ENCODE assay signal across 11 mouse cellular contexts in genomic region chr9:55231544-55231943, GRCm38 (mm10). TPM values are rescaled to one million over a fixed set of nuclear protein-coding genes. Genes with fewer than 3 reads are reported as not detected.
DNase-seq lines count a peak whose midpoint lies in the region; ATAC-seq and TF ChIP-seq lines count a peak whose summit lies in the region.
"Had no signal": no experiment of that assay in that cellular context is flagged by ENCODE, and none has a peak within 500 bp of the region (broad histone marks: within the 10 kb centered on the region; RNA-seq: fewer than 3 reads in every experiment).

No protein-coding gene starts in this region.

- no peaks in the 10 kb centered on the region for H3K4me1 ChIP-seq in hindbrain, embryonic 15.5 days (replicated peaks)
- no peaks in the 10 kb centered on the region for H3K4me1 ChIP-seq in hindbrain, embryonic 14.5 days (replicated peaks; ENCODE audit: control insufficient read depth, insufficient read depth, low read length)
- no peaks in the 10 kb centered on the region; the same call in 1 of the 2 replicates for H3K4me1 ChIP-seq in cortical plate, adult 2 months (ENCODE audit: control insufficient read depth, insufficient read depth, low read length)
- H3K4me1 ChIP-seq in forebrain, embryonic 12.5 days: no peaks in the 10 kb centered on the region
- H3K4me1 ChIP-seq: forebrain, embryonic 13.5 days had no signal

- no peaks in the 10 kb centered on the region for H3K27me3 ChIP-seq in hindbrain, embryonic 15.5 days
- no peaks in the 10 kb centered on the region for H3K27me3 ChIP-seq in hindbrain, embryonic 14.5 days (ENCODE audit: control insufficient read depth, insufficient read depth, low read length)
- 0 out of 2 replicates have a peak, but pooled peaks cover 4% of the 10 kb centered on the region for H3K27me3 ChIP-seq in forebrain, embryonic 12.5 days
- H3K27me3 ChIP-seq: forebrain, embryonic 13.5 days; megakaryocyte, embryonic 14.5 days had no signal

- WGBS in hindbrain, embryonic 15.5 days: 69% methylated on average over 6 of the region's 6 CpGs
- 73% methylated on average over 6 of the region's 6 CpGs for WGBS in hindbrain, embryonic 14.5 days
- 62% methylated on average over 6 of the region's 6 CpGs for WGBS in forebrain, embryonic 12.5 days

- H3K4me3 ChIP-seq in hindbrain, embryonic 15.5 days: no peak overlapping the region
- no peak overlapping the region for H3K4me3 ChIP-seq in hindbrain, embryonic 14.5 days (replicated peaks; ENCODE audit: low read length)
- H3K4me3 ChIP-seq in cortical plate, adult 2 months (ENCODE audit: insufficient read depth, low read length): no peak overlapping the region
- H3K4me3 ChIP-seq in forebrain, embryonic 12.5 days (replicated peaks): no peak overlapping the region
- H3K4me3 ChIP-seq: forebrain, embryonic 13.5 days; megakaryocyte, embryonic 14.5 days had no signal

- H3K9me3 ChIP-seq in hindbrain, embryonic 15.5 days: no peaks in the 10 kb centered on the region
- no peaks in the 10 kb centered on the region for H3K9me3 ChIP-seq in hindbrain, embryonic 14.5 days (ENCODE audit: control insufficient read depth, low read length)
- H3K9me3 ChIP-seq in forebrain, embryonic 12.5 days: no peaks in the 10 kb centered on the region
- H3K9me3 ChIP-seq: forebrain, embryonic 13.5 days had no signal

- H3K27ac ChIP-seq in hindbrain, embryonic 15.5 days (replicated peaks): no peak overlapping the region
- no peak overlapping the region for H3K27ac ChIP-seq in hindbrain, embryonic 14.5 days
- H3K27ac ChIP-seq in cortical plate, adult 2 months (ENCODE audit: insufficient read depth, low read length): no peak overlapping the region
- no peak overlapping the region for H3K27ac ChIP-seq in forebrain, embryonic 12.5 days
- H3K27ac ChIP-seq: forebrain, embryonic 13.5 days had no signal

- no peak overlapping the region for H3K4me2 ChIP-seq in hindbrain, embryonic 15.5 days
- H3K4me2 ChIP-seq in hindbrain, embryonic 14.5 days (replicated peaks): no peak overlapping the region
- no peak overlapping the region for H3K4me2 ChIP-seq in forebrain, embryonic 12.5 days
- H3K4me2 ChIP-seq: forebrain, embryonic 13.5 days had no signal

- ATAC-seq in hindbrain, embryonic 15.5 days (ENCODE audit: low FRiP score, low read depth): peak; percentile 19; the same call in 1 of the 2 replicates
- ATAC-seq in hindbrain, embryonic 14.5 days (ENCODE audit: low FRiP score): no peak
- ATAC-seq in CD4-positive, CD25-positive, alpha-beta regulatory T cell, adult 4 months: no peak
- ATAC-seq in forebrain, embryonic 12.5 days (ENCODE audit: low FRiP score): no peak
- ATAC-seq: forebrain, embryonic 13.5 days had no signal

- no peaks in the 10 kb centered on the region for H3K36me3 ChIP-seq in hindbrain, embryonic 15.5 days
- H3K36me3 ChIP-seq in hindbrain, embryonic 14.5 days (replicated peaks; ENCODE audit: control insufficient read depth, insufficient read depth): peaks cover 1% of the 10 kb centered on the region
- peaks cover under 1% of the 10 kb centered on the region; the same call in 1 of the 2 replicates for H3K36me3 ChIP-seq in forebrain, embryonic 12.5 days (replicated peaks)

- no peak for DNase-seq in hindbrain, embryonic 14.5 days (ENCODE audit: low spot score)
- DNase-seq in thymus, postnatal 14 days: peak; percentile 13
- no peak for DNase-seq in thymus, postnatal 25 days
- no peak for DNase-seq in urinary bladder, postnatal 10 days (ENCODE audit: low spot score)
- DNase-seq: heart, postnatal 10 days had no signal

- no peak overlapping the region for H3K9ac ChIP-seq in hindbrain, embryonic 15.5 days
- no peak overlapping the region for H3K9ac ChIP-seq in hindbrain, embryonic 14.5 days
- H3K9ac ChIP-seq in forebrain, embryonic 12.5 days: no peak overlapping the region
- H3K9ac ChIP-seq: forebrain, embryonic 13.5 days had no signal

- TF ChIP-seq CTCF in cortical plate, adult 2 months (IDR thresholded peaks at IDR 0.05; ENCODE audit: extremely low read depth, insufficient read depth, low read length): peak; percentile 51

- no peak for TF ChIP-seq POLR2A in cortical plate, adult 2 months (IDR thresholded peaks at IDR 0.05; ENCODE audit: extremely low read depth, insufficient read depth, low read length)

RNA-seq across cellular contexts. Expression of gene Fbxo22, which starts 22.8 kb away (rescaled TPM):
- polyA plus RNA-seq in hindbrain, embryonic 15.5 days (2015; fragmentation: Nextera tagmentation; extraction: Ambion mirVana): 77.5 and 82.7 TPM in 2 replicates
- 79.1 and 85.8 TPM in 2 replicates for polyA plus RNA-seq in hindbrain, embryonic 14.5 days (2014; fragmentation: Nextera tagmentation; extraction: Ambion mirVana)
- polyA plus RNA-seq in cortical plate, adult 2 months (2012; rRNA removed): 33.1 and 34.8 TPM in 2 replicates
- polyA plus RNA-seq in CD4-positive, CD25-positive, alpha-beta regulatory T cell, adult 4 months (2017; shearing (Covaris generic)): 10 to 100 TPM; 46.3 to 52.6 TPM
- 86.4 and 87.9 TPM in 2 replicates for polyA plus RNA-seq in forebrain, embryonic 12.5 days (2016; fragmentation: Nextera tagmentation; extraction: Ambion mirVana)
